Mouse (Mus musculus): ENCODE data around the gene Nufip1. TPM values are rescaled to one million over a fixed set of nuclear protein-coding genes. Genes with fewer than 3 reads are reported as not detected.

The Nufip1 gene
- 9.9 and 10.6 TPM in 2 replicates for polyA plus RNA-seq (2012; rRNA removed)

DNA sequence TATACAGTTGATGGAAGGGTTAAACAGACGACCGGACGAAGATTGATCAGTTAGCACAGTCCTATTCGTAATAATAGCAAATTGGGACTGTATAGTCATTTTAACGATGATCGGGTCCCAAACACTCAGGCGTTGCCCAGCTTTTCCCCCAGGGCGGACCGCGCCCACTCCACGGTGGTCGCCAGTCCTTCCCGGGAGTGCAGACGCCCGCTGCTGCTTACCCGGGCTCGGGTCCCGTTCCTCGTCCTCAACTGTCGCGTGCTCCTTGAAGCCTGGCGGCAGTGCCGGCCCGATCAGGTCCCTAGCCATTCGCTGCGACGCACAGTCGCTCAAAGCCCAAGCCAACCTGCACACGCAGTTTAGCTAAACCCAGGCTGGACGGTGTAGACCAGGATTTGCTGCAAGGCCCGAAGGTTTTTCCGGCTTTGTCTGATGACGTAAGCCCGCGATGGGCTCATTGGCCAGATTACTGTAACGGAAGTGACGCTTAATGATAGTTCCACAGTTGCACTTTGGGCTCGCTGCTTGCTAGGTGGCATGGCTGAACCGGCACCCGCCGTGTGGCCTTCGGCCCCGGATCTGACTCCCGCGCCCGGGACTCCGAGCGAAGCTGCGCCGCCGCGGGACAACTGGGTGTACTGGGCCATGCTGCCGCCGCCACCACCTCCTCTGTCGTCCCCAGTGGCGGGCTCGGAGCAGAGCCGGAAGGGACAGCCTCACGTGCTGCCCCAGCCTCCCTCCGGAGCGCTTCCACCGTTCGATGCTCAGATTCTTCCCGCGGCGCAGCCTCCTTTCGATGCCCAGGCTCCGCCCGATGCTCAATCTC lies at the start of gene Nufip1, which contains the start of gene Gpalpp1:
Nufip1 (plus strand) TSS at position 496 of the 826 bp plus-strand sequence.
Gpalpp1 (minus strand) TSS at position 365 of the 826 bp plus-strand sequence.

Other genes with a start within 250 kb of the Nufip1 start
- gene Kctd4, start 155.9 kb upstream of the Nufip1 start, polyA plus RNA-seq (2012; rRNA removed): 0.20 and 0.46 TPM in 2 replicates
- 31.6 and 34.6 TPM in 2 replicates for gene Gtf2f2, start 100.0 kb upstream of the Nufip1 start, polyA plus RNA-seq (2012; rRNA removed)
- gene Gpalpp1, start 131 bp upstream of the Nufip1 start, polyA plus RNA-seq (2012; rRNA removed): 11.7 and 14.8 TPM in 2 replicates

Measured in central nervous system, embryonic 11.5 days (tissue).